Mouse (Mus musculus) v-Abl transformed pro-B cells (cell line): ENCODE data around the gene Vwa7.
"Not testable (repeated sequence)": the region's sequence is repeated elsewhere in the genome, so short reads cannot be mapped to it uniquely, and the experiment has no call there.

Source experiments
- in situ Hi-C, 2 experiments: fragments of 400-800 bp; cut with MboI; formaldehyde crosslinking; loops; one replicate each; pipeline ENCODE4 v1.15.1; 2025; ENCODE audit not compliant: unreplicated experiment in 2 of 2

The Vwa7 gene

GRCm38 (mm10) chr17:35019894-35020293 is 3.5 kb downstream of the Vwa7 start:
- in situ Hi-C loops = loop anchor here (5.0 to 10.0 kb wide), 4 partner anchors 37 to 215 kb away; partner anchors contain the start of genes Atp6v1g2 (in 1 of the 2), Ddah2 (in 1 of the 2), Ly6g5c (in 1 of the 2) and Nfkbil1 (in 1 of the 2)

DNA sequence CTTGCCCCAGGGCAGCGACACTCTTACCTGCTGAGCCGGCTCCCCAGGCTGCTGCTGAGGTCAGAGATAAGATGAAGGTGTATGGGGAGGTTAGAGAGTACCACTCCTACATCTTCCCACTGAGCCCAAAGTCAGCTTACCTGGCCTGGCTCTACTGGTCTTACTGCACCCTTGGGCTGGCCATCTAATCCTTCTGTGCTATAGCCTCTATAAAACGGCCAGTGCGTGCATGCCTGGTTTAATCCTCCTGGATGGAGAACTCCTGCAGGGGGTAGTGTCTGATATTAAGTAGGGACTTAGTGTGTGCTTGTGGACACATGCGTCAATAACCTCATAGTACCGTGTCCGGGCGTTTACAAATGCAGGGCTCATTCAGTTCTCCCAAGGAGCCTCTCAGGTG is 4.2 kb downstream of the Vwa7 start:
- in situ Hi-C loops = loop anchor here (5.0 to 10.0 kb wide), 4 partner anchors 37 to 214 kb away; partner anchors contain the start of genes Atp6v1g2 (in 1 of the 2), Ddah2 (in 1 of the 2), Ly6g5c (in 1 of the 2) and Nfkbil1 (in 1 of the 2)

- in situ Hi-C loops = loop anchor here (5.0 to 10.0 kb wide), 4 partner anchors 36 to 214 kb away; partner anchors contain the start of genes Atp6v1g2 (in 1 of the 2), Ddah2 (in 1 of the 2), Ly6g5c (in 1 of the 2) and Nfkbil1 (in 1 of the 2)
Measured at GRCm38 (mm10) chr17:35021163-35021808, 4.9 kb downstream of the Vwa7 start.

DNA sequence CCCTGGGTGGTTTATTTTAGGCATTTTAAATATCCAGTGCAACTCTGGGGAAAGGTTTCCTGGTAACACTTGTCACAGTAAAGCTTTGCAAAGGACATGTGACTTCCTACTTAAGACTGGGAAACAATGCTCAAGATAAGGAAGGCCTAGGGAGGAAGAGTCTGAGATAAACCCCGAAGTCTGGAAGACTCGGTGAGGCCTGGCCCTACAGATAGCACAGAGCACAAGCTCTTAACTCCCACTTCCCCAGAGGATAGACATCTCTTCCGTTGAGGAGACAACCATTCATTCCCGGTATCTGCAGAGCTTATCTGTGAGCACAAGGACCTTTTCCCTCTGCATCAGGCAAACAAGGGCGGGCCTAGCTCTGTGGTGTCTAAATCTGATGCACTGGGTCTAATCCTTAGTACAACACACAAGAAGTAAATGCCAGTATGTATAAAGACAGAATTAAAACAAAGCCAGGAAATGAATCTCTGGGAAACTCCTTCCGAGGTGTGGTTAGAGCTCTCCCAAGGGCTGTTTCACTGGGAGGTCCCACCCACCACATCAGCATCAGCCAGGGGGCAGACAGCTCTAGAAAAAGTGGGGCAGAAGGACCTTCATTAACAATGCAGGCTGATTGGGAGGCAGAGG is 5.6 kb downstream of the Vwa7 start:
- in situ Hi-C loops = loop anchor here (5.0 to 10.0 kb wide), 4 partner anchors 35 to 213 kb away; partner anchors contain the start of genes Atp6v1g2 (in 1 of the 2), Ddah2 (in 1 of the 2), Ly6g5c (in 1 of the 2) and Nfkbil1 (in 1 of the 2)

DNA sequence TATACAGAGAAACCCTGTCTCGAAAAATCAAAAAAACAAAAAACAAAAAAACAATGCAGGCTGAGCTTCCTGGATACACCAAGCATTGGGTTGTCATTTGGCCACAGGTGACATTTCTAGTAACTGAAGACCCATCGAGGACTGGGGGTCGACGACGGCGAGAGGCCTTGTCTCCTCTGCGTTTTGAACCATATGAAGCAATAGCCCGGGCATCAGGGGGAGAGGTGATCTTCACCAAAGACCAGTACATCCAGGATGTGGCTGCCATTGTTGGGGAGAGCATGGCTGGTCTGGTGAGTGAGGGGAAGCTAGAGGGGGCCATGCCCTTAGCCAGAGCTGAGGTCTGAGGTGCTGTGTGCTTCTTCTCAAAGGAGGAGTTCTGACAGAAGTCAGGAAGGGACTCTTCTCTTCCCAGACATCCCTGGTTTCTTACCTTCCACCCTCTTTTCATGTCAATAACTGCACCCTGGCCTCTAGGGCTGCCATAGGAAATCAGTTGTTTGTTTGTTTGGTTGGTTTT is 6.2 kb downstream of the Vwa7 start:
- in situ Hi-C loops = loop anchor here (5.0 to 10.0 kb wide), 4 partner anchors 35 to 212 kb away; partner anchors contain the start of genes Atp6v1g2 (in 1 of the 2), Ddah2 (in 1 of the 2), Ly6g5c (in 1 of the 2) and Nfkbil1 (in 1 of the 2)

DNA sequence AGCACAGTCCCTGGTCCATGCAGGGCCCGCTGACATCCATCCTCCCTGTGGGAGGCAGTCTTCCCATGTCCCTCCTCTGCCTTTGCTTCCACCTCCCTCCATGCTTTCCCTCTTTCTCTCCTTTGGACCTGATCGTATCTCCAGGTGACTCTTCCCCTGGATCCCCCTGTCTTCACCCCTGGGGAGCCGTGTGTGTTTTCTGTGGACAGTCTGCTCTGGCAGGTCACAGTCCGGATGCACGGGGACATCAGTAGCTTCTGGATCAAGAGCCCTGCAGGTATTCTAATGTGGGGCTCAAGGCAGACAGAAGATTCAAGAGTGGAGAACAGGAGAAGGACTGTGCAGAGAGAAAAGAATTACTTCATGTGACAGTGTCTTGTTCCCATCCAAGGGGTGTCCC is 6.8 kb downstream of the Vwa7 start:
- in situ Hi-C loops = loop anchor here (5.0 to 10.0 kb wide), 4 partner anchors 34 to 212 kb away; partner anchors contain the start of genes Atp6v1g2 (in 1 of the 2), Ddah2 (in 1 of the 2), Ly6g5c (in 1 of the 2) and Nfkbil1 (in 1 of the 2)

DNA sequence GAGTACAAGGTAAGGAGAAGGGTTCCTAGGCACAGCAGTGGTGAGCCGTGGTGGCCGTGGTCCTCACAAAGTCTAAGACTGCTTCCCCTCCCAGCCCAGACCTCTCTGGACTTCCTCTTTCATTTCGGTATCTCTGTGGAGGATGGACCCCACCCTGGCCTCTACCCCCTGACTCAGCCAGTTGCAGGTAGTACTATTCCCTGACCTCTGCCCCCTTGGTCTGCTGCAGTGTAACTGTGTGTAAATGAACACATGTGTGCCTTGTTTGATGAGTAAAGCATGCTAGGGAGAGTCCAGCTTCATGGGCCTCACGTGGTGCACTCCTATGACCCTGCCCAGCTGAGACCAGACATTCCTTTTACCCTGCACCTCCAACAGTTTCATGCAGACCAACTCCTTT is 7.4 kb downstream of the Vwa7 start:
- in situ Hi-C loops = loop anchor here (5.0 to 10.0 kb wide), 4 partner anchors 34 to 211 kb away; partner anchors contain the start of genes Atp6v1g2 (in 1 of the 2), Ddah2 (in 1 of the 2), Ly6g5c (in 1 of the 2) and Nfkbil1 (in 1 of the 2)

GRCm38 (mm10) chr17:35024261-35024660 is 7.9 kb downstream of the Vwa7 start:
- in situ Hi-C loops = loop anchor here (5.0 to 10.0 kb wide), 4 partner anchors 33 to 211 kb away; partner anchors contain the start of genes Atp6v1g2 (in 1 of the 2), Ddah2 (in 1 of the 2), Ly6g5c (in 1 of the 2) and Nfkbil1 (in 1 of the 2)

GRCm38 (mm10) chr17:35024691-35025488 is 8.5 kb downstream of the Vwa7 start:
- in situ Hi-C loops = loop anchor here (5.0 to 10.0 kb wide), 4 partner anchors 32 to 210 kb away; partner anchors contain the start of genes Atp6v1g2 (in 1 of the 2), Ddah2 (in 1 of the 2), Ly6g5c (in 1 of the 2) and Nfkbil1 (in 1 of the 2)

GRCm38 (mm10) chr17:35026206-35026605 is 9.8 kb downstream of the Vwa7 start:
- in situ Hi-C loops = loop anchor here in 1 of 2 experiments (10.0 kb wide), 2 partner anchors 79 to 209 kb away; partner anchors contain the start of genes Atp6v1g2, Ly6g5c and Nfkbil1

- in situ Hi-C loops = loop anchor here in 1 of 2 experiments (10.0 kb wide), 2 partner anchors 77 to 207 kb away; partner anchors contain the start of genes Atp6v1g2, Ly6g5c and Nfkbil1
Measured at GRCm38 (mm10) chr17:35027277-35028068, 11.1 kb downstream of the Vwa7 start, which contains the start of gene Sapcd1. Gene Sapcd1, minus strand, starts transcription at chr17:35028016.

GRCm38 (mm10) chr17:35028315-35028714 is 11.9 kb downstream of the Vwa7 start:
- in situ Hi-C loops = loop anchor here in 1 of 2 experiments (10.0 kb wide), 2 partner anchors 76 to 206 kb away; partner anchors contain the start of genes Atp6v1g2, Ly6g5c and Nfkbil1

DNA sequence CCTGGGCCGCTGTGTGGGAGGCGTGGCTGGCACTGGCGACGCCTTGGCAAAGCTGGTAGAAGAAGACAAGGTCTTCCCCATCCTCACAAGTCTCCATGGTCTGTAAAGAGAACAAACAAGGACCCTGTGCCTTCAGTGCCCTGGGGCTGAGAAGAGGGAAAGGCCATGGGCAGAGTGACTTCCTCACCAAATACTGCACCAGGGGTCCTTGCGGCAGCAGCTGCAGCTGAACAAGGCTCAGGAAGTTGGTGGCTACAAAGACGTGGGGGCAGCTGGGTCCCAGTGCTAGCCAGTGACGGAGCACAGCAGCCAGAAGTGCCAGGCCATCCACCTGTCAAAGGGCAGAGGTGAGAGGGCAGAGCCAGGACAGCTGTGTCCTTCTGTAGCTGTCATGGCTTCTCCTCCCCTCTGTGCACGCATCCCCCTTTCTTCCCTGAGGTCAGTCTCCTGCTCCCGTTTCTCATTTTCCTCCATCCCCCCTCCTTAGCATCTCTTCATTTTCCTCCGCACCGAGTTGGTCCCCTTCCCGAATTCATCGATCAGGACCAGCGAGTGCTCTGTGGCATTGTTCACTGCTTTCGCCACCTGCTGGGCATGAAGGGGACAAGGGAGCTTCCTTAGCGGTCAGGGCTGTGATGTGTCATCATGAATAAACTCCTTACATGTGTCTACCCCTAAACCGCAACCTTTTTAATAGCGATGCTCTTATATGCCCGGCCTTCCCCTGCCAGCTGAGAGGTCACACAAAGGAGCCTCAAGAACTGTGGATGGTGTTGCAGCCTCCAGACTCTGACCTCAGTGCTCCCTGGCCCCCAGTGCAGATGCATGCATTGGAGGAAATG is 13.5 kb downstream of the Vwa7 start:
- in situ Hi-C loops = loop anchor here in 1 of 2 experiments (10.0 kb wide), 2 partner anchors 75 to 205 kb away; partner anchors contain the start of genes Atp6v1g2, Ly6g5c and Nfkbil1

- in situ Hi-C loops = no loop called here
Measured at GRCm38 (mm10) chr17:35031272-35031671, 14.9 kb downstream of the Vwa7 start.

GRCm38 (mm10) chr17:35031880-35032279 is 15.5 kb downstream of the Vwa7 start:
- in situ Hi-C loops = no loop called here

DNA sequence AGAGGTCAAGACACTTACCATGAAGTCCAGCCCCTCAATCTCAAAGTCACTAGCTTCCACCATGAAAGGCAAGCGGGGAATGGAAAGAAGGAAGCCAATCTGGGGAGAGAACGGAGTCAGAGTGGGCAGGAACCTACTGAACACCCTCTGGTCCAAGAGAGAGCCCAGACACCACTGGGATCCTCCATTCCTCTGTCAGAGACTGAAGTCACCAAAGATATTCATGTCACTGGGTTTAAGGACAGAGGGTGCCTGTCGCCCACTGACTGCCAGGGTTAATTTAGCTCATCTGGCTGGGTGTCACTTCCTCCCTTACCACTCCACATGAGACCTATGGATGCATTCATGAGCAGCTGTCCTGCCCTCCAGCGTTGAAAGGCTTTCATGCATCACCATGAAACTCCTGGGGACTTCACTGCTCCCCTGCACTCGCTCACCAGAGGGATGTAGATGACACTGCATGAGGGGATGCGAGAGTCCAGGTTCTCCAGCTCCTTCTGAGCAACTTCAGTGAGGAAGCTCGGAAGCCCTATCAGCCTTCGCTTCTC is 16.0 kb downstream of the Vwa7 start:
- in situ Hi-C loops = no loop called here

- in situ Hi-C loops = not testable (repeated sequence)
Measured at GRCm38 (mm10) chr17:35033703-35034102, 17.3 kb downstream of the Vwa7 start.
